Mouse (Mus musculus) cerebellum, adult 2 months (tissue): Measurements from ENCODE around the gene Ctbp2.

Experiments used
- CTCF ChIP-seq: fragments of 200-500 bp; IDR thresholded peaks from 2 replicates; pipeline ENCODE4 v1.5.1; 2011; ENCODE audit warnings: low read depth, mild to moderate bottlenecking, control low read depth, low read length, moderate library complexity, borderline replicate concordance; ENCODE audit not compliant: insufficient read depth
- POLR2A ChIP-seq: fragments of 200-500 bp; IDR thresholded peaks from 2 replicates; pipeline ENCODE4 v1.6.1; 2011; ENCODE audit warnings: low read length, control low read depth, borderline replicate concordance; ENCODE audit not compliant: insufficient read depth

DNA sequence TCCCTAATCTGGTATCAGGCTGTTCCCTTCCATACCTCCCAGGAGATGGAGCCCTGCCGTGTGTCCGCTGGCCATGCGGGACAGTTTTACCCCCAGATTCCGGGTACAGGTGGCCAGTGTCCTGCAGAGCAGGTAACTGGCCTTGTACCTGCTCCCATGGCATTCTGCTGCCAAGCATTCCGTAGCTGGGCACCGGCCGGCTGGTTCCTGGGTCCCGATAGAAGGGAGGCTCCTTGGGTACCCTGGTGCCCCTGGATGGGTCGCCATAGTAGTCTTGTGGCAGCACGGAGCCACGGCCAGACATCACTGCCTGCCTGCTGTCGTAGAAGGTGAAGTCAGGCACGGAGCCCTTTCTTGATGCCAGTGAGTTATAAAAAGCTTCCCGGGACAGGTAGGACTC is 109.5 kb downstream of the Ctbp2 start:
- TF ChIP-seq CTCF (no peak), POLR2A (no peak)
